Mouse (Mus musculus) testis, adult 2 months (tissue): ENCODE results near the gene Slc9a3r2. TPM values are rescaled to one million over a fixed set of nuclear protein-coding genes. Genes with fewer than 3 reads are reported as not detected.

ENCODE experiments used
- H3K27ac ChIP-seq: fragments of 200-500 bp; 2 replicates; pipeline ENCODE4 v1.5.1; 2012; ENCODE audit warnings: low read depth, low read length; ENCODE audit not compliant: control insufficient read depth, insufficient read depth
- H3K27me3 ChIP-seq: fragments of 200-500 bp; 2 replicates; pipeline ENCODE4 v1.6.1; 2012; ENCODE audit warnings: mild to moderate bottlenecking, low read length, moderate library complexity; ENCODE audit not compliant: control insufficient read depth, insufficient read depth
- H3K36me3 ChIP-seq: fragments of 200-500 bp; 2 replicates; pipeline ENCODE4 v1.6.1; 2012; ENCODE audit warnings: mild to moderate bottlenecking, low read length; ENCODE audit not compliant: control insufficient read depth, insufficient read depth
- H3K4me1 ChIP-seq: fragments of 200-500 bp; 2 replicates; pipeline ENCODE4 v1.6.1; 2012; ENCODE audit warnings: low read length; ENCODE audit not compliant: control insufficient read depth, insufficient read depth
- H3K4me3 ChIP-seq: fragments of 200-500 bp; 2 replicates; pipeline ENCODE4 v1.5.1; 2012; ENCODE audit warnings: low read depth, mild to moderate bottlenecking, low read length, moderate library complexity, mixed read lengths; ENCODE audit not compliant: control insufficient read depth
- CTCF ChIP-seq: fragments of 200-500 bp; IDR thresholded peaks from 2 replicates; pipeline ENCODE4 v1.5.1; 2012; ENCODE audit warnings: low read depth, mild to moderate bottlenecking, inconsistent platforms, low read length, moderate library complexity; ENCODE audit not compliant: control insufficient read depth, insufficient read depth, insufficient replicate concordance
- POLR2A ChIP-seq: fragments of 200-500 bp; IDR thresholded peaks from 2 replicates; pipeline ENCODE4 v1.6.1; 2012; ENCODE audit warnings: low read depth, mild to moderate bottlenecking, inconsistent platforms, low read length, moderate library complexity; ENCODE audit not compliant: control insufficient read depth
- polyA plus RNA-seq: library from polyadenylated mRNA; depleted of rRNA; stranded (reverse); fragments of >200 nt; gene quantifications from 2 replicates; pipeline ENCODE4 v1.2.3, GENCODE M21; 2012

Slc9a3r2 gene
- polyA plus RNA-seq, 1 experiment: 3.3 TPM

DNA sequence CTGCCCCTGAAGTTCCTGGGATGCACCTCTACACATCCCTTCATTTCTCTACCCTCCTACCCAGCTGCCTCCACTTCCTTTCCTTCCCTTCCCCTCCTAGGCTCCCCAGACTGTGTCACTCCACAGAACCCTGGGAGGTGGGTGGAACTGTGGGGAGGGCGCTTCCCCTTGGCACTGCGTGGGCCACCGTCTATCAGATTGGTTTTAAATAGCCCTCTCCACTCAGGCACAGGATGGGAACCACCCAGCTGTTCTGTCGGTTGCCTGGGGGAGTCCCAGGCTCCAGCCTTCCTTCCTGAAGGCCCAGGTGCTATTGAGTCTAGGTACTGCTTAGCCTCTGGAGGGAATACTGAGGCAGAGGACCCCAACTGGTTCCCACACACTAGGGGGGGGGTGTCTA is 15.1 kb downstream of the Slc9a3r2 start:
- TF ChIP-seq POLR2A (no peak), CTCF (no peak)
- no peak overlapping the region for H3K27ac ChIP-seq
- no peaks in the 10 kb centered on the region for H3K36me3 ChIP-seq
- H3K4me1 ChIP-seq: peaks cover 20% of the 10 kb centered on the region
- H3K4me3 ChIP-seq: no peak overlapping the region
- H3K27me3 ChIP-seq: no peaks in the 10 kb centered on the region

GRCm38 (mm10) chr17:24633831-24634230 is 16.3 kb downstream of the Slc9a3r2 start:
- Histone ChIP-seq H3K4me1 (peaks cover 13% of the 10 kb centered on the region), H3K27ac (no peak overlapping the region), H3K4me3 (no peak overlapping the region), H3K27me3 (no peaks in the 10 kb centered on the region), H3K36me3 (no peaks in the 10 kb centered on the region)
- TF ChIP-seq POLR2A (no peak), CTCF (no peak)

DNA sequence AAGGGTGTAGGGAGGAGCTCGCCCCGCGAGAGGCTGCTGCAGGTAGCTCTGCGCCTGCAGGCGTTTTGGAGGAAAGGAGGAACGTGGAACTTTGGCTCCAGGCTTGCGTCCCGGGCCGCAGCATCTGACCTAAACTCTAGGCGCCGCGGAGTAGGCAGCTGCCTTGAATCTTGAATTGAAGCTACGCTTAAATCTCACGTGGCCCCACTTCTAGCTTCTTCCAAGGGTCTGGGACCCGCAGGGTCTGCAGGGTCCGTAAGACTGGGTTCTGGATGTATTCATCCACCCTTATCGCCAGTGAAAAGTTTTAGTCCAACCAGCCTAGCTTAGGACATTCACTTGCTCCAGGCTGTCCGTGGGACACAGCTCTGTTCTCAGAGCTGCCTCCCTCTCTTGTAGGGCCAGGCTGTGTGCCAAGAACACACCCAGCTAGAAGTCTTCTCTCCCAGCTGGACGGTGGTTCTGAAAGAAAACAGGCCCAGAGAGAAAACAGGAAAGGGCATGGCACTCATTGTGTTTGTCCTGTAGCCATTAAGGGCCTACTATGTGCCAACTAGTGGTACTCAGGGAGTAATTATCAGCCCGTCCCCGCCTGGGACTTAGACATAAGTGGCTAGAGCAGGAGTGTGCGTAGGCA is 17.2 kb downstream of the Slc9a3r2 start:
- TF ChIP-seq POLR2A (no peak; the same call in 1 of the 2 replicates), CTCF (no peak)
- Histone ChIP-seq H3K27ac (peak overlapping the region; percentile 75), H3K27me3 (no peaks in the 10 kb centered on the region), H3K4me1 (peaks cover 13% of the 10 kb centered on the region), H3K36me3 (no peaks in the 10 kb centered on the region), H3K4me3 (peak overlapping the region; percentile 86)

DNA sequence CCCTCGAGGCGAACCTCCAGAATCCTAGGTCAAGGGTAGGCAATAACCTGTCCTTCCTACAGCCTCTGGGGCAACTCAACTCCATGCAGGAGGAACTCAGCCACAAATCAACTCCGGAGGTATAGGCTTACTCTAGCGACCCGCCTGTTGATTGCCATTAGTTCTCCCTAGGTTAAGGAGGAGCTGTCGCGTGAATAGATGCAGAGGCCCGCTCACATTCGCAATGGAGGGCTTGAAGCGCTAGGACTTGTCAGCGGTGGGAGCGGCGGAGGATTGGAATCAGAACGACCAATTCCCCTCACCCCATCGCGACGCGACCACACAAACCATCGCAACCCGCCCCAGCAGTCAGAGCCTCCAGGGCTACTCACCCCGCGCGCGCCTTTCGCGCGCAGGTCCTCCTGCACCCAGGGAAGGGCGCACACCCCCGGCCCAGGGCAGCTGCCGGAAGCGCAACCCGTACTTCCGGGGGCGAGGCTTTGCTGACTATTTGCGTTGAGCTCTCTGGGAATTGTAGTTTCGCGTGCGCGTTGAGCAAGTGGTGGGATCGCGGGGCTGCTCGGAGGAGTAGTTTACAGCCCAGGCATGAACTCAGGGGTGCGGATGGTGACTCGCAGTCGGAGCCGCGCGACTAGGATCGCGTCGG is 17.8 kb downstream of the Slc9a3r2 start, which contains the start of the genes Tsc2 and Nthl1:
Gene Tsc2 (minus strand): TSS at position 464 of the 646 bp plus-strand sequence.
Gene Nthl1 (plus strand): TSS at position 514 of the 646 bp plus-strand sequence.
- Histone ChIP-seq H3K36me3 (no peaks in the 10 kb centered on the region), H3K4me3 (peak within 1 kb of the TSS; percentile 86), H3K4me1 (peaks cover 13% of the 10 kb centered on the region), H3K27ac (peak within 1 kb of the TSS; percentile 75), H3K27me3 (no peaks in the 10 kb centered on the region)
- TF ChIP-seq POLR2A (no peak; the same call in 1 of the 2 replicates), CTCF (no peak)

DNA sequence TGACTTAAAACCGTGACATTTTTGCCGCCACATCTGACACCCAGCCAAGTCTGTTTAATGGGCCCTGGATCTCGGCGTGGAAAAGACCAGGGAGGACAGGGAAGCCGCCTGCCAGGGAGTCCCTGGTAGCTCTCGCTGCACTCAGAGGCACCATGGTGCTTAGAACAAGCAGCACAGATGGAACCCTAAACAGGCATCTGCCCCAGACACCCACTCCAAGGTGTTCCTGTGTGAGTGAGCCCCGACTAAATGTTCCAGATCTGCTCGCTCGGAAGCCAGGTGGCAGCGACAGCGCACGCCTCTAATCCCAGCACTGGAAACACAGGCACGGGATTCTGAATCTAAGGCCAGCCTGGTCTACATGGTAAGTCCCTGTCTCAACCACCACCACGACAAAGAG is 20.1 kb downstream of the Slc9a3r2 start:
- Histone ChIP-seq H3K36me3 (no peaks in the 10 kb centered on the region), H3K4me3 (no peak overlapping the region), H3K27ac (no peak overlapping the region), H3K27me3 (no peaks in the 10 kb centered on the region), H3K4me1 (peaks cover 13% of the 10 kb centered on the region)
- TF ChIP-seq POLR2A (no peak), CTCF (no peak)

DNA sequence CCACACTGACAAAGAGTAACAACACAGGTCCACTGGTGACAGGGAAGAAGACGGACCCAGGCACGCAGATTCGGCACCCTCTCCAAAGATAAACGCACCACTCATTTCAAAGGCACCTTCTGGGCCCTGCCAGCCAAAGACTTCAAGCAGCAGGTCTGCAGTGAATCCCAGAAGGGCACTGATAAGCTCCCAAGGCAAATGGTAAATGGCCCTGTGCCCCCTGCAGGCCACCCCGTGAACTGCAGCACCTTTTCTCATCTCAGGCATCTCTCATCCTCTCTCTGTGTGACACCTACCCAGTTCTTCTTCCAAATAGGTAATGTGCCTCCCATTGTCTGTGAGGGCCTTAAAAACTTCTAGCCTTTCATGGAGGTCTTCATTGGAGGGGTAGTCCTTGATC is 21.5 kb downstream of the Slc9a3r2 start:
- Histone ChIP-seq H3K4me3 (no peak overlapping the region), H3K36me3 (no peaks in the 10 kb centered on the region)

DNA sequence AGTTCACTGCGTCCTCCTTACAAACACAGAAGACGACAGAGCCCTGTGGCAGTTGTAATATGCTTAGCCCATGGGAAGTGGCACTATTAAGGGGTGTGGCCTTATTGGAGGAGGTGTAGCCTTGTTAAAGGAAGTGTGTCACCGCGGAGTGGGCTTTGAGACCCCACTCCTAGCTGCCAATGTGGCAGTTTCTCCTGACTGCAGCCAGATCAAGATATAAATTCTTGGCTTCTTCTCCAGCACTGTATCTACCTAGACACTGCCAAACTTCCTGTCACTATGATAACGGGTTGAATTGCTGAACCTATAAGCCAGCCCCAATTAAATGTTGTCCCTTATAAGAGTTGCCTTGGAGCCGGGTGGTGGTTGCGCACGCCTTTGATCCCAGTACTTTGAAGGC is 24.7 kb downstream of the Slc9a3r2 start:
- Histone ChIP-seq H3K4me3 (no peak overlapping the region), H3K4me1 (no peaks in the 10 kb centered on the region), H3K36me3 (no peaks in the 10 kb centered on the region), H3K27me3 (no peaks in the 10 kb centered on the region), H3K27ac (no peak overlapping the region)
- TF ChIP-seq CTCF (no peak), POLR2A (no peak)

More for the DNA sequence above, 21.5 kb downstream of the Slc9a3r2 start:
- peak; percentile 96; the same call in 1 of the 2 replicates for TF ChIP-seq CTCF
- no peak for TF ChIP-seq POLR2A
- Histone ChIP-seq H3K27me3 (no peaks in the 10 kb centered on the region), H3K27ac (no peak overlapping the region), H3K4me1 (peaks cover 13% of the 10 kb centered on the region)
